Mouse (Mus musculus) heart, embryonic 13.5 days (tissue): ENCODE data around the gene Fbln7. TPM values are rescaled to one million over a fixed set of nuclear protein-coding genes. Genes with fewer than 3 reads are reported as not detected.

Experiments
- ATAC-seq: fragments of 200-750 bp; cut with Nextera tagmentation; 2 replicates; pipeline ENCODE4 v1.8.0; 2017; ENCODE audit warnings: moderate TSS enrichment; ENCODE audit not compliant: insufficient number of reproducible peaks, low FRiP score, low TSS enrichment; ENCODE audit errors: extremely low read depth
- H3K27ac ChIP-seq: fragments of 300-500 bp; sonication (generic); replicated peaks from 2 replicates; pipeline ENCODE4 v1.5.1; 2015; ENCODE audit warnings: moderate library complexity, mild to moderate bottlenecking, inconsistent platforms
- H3K27me3 ChIP-seq: fragments of 300-500 bp; sonication (generic); replicated peaks from 2 replicates; pipeline ENCODE4 v1.6.1; 2015; ENCODE audit warnings: mild to moderate bottlenecking, inconsistent platforms
- H3K36me3 ChIP-seq: fragments of 300-500 bp; sonication (generic); 2 replicates; pipeline ENCODE4 v1.6.1; 2015; ENCODE audit warnings: mild to moderate bottlenecking, inconsistent platforms
- H3K4me1 ChIP-seq: fragments of 300-500 bp; sonication (generic); 2 replicates; pipeline ENCODE4 v1.6.1; 2015; ENCODE audit warnings: inconsistent platforms
- H3K4me2 ChIP-seq: fragments of 300-500 bp; sonication (generic); 2 replicates; pipeline ENCODE4 v1.6.1; 2015; ENCODE audit warnings: inconsistent platforms, mild to moderate bottlenecking, moderate library complexity
- H3K4me3 ChIP-seq: fragments of 300-500 bp; sonication (generic); 2 replicates; pipeline ENCODE4 v1.5.1; 2015; ENCODE audit warnings: moderate library complexity, mild to moderate bottlenecking, inconsistent platforms
- H3K9ac ChIP-seq: fragments of 300-500 bp; sonication (generic); 2 replicates; pipeline ENCODE4 v1.6.1; 2015; ENCODE audit warnings: inconsistent platforms, mild to moderate bottlenecking, moderate library complexity
- H3K9me3 ChIP-seq: fragments of 300-500 bp; sonication (generic); 2 replicates; pipeline ENCODE4 v1.6.1; 2016; ENCODE audit warnings: inconsistent platforms
- WGBS: fragments of 180-500 bp; shearing (Covaris S2); methylation state at CpG from one replicate; pipeline ENCODE4 v1.1.7; 2015; ENCODE audit warnings: mixed read lengths; 5-methylcytosine and 5-hydroxymethylcytosine counted together
- polyA plus RNA-seq: library from polyadenylated mRNA; unstranded; fragments of >200 nt; fragmentation: Nextera tagmentation; extraction: Ambion mirVana; gene quantifications from 2 replicates; pipeline ENCODE4 v1.2.1, GENCODE M21; 2015

Gene Fbln7
- polyA plus RNA-seq, 1 experiment from 2014 or later, result 1.8 TPM

DNA sequence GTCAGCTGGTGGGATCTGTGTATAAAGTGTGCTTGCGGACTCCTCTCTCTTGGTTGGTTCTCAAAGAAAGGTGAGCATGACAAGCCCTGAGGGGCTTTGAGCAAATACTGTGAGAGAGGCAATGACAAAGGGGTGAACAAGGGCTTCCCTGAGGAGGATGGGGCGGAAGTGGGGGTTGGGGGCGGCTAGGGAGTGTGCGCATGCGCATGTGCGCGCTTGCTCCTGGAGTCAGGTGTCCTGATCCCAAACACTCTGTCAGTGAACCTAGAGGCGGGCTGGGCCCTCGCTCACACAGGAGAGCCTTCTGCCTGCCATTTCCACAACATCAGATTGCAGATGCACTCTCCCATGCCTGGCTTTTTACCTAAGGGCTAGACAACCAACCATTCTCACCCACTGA lies 9.5 kb downstream of the Fbln7 start:
- no peak for ATAC-seq
- no peaks in the 10 kb centered on the region for H3K27me3 ChIP-seq
- 88% methylated on average over 9 of the region's 9 CpGs for WGBS

DNA sequence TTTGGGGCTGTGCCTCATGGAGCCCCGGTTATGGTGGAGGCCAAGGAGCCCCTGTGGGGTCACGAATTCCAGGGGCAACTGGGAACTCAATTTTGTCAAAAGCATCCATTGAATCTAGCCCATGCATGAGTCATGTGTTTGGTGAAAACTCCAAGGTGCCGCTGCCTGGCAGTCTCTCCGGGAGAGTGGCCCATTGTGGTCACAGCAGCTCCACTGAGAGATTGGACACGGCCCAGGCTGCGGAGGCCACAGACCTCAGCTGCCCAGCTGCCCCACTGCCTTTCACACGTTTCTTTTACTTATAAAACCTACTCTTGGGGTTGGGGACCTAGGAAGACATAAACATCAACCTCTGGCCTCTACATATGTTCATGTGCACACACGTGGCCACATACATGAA lies 12.7 kb downstream of the Fbln7 start:
- ATAC-seq, result no peak
- WGBS, result 72% methylated on average over 8 of the region's 8 CpGs
- H3K36me3 ChIP-seq, result no peaks in the 10 kb centered on the region
- H3K4me1 ChIP-seq, result no peaks in the 10 kb centered on the region
- no peak overlapping the region for H3K4me2 ChIP-seq
- no peaks in the 10 kb centered on the region for H3K9me3 ChIP-seq
- no peak overlapping the region for H3K9ac ChIP-seq
- no peak overlapping the region for H3K4me3 ChIP-seq
- H3K27me3 ChIP-seq, result no peaks in the 10 kb centered on the region
- no peak overlapping the region for H3K27ac ChIP-seq

More for the DNA sequence above, 9.5 kb downstream of the Fbln7 start:
- Histone ChIP-seq H3K9me3 (no peaks in the 10 kb centered on the region), H3K9ac (no peak overlapping the region), H3K36me3 (no peaks in the 10 kb centered on the region), H3K4me2 (no peak overlapping the region), H3K4me1 (peaks cover 4% of the 10 kb centered on the region; the same call in 1 of the 2 replicates), H3K27ac (no peak overlapping the region), H3K4me3 (no peak overlapping the region)

DNA sequence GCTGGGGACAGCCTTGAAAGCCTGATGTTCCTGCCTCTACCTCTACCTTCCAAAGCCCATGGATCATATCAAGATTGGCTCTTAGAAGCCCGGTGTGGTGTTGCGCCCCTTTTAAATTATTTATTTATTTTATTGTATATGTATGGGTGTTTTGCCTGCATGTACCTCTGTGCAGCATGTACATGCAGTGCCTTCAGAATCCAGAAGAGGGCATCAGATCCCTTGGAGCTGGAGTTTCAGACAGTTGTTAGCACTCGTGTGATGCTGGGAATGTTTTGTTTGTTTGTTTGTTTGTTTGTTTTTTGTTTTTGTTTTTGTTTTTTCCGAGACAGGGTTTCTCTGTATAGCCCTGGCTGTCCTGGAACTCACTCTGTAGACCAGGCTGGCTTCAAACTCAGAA lies 18.5 kb downstream of the Fbln7 start:
- no peak for ATAC-seq
- H3K4me1 ChIP-seq, result no peaks in the 10 kb centered on the region

DNA sequence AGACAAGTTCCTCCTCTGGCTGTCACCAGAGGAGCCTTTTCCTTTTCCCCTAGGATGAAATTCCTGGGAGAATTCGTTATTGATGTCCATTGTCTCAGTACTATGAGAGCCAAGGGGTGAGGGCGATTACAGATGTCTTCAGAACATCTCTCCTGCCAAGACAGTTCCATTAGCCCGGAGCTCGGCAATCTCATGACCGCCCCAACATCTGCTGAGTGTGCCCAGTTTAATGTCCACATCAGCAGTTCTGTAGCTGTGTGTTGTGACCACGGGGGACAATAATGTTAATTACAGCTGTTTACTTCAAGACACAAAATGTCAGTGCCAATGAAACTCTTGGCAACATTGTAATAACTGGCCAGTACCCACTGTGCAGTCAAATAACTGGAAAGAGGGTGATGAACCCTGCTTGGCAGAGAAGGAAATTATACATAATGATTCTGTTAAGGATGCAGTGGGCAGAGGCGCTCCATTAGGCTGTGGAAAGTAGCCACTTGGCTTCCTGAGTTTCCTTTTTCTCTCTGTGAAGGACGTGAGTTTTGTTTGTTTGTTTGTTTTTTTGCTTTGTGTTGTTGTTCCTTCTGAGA lies 22.5 kb downstream of the Fbln7 start:
- Histone ChIP-seq H3K27ac (no peak overlapping the region), H3K9me3 (no peaks in the 10 kb centered on the region)
- no peak for ATAC-seq

More for the DNA sequence above, 18.5 kb downstream of the Fbln7 start:
- H3K27me3 ChIP-seq, result no peaks in the 10 kb centered on the region
- 55% methylated on average over 4 of the region's 4 CpGs for WGBS
- H3K4me2 ChIP-seq, result no peak overlapping the region
- H3K9me3 ChIP-seq, result no peaks in the 10 kb centered on the region
- no peak overlapping the region for H3K4me3 ChIP-seq
- no peak overlapping the region for H3K27ac ChIP-seq
- no peak overlapping the region for H3K9ac ChIP-seq
- no peaks in the 10 kb centered on the region for H3K36me3 ChIP-seq

DNA sequence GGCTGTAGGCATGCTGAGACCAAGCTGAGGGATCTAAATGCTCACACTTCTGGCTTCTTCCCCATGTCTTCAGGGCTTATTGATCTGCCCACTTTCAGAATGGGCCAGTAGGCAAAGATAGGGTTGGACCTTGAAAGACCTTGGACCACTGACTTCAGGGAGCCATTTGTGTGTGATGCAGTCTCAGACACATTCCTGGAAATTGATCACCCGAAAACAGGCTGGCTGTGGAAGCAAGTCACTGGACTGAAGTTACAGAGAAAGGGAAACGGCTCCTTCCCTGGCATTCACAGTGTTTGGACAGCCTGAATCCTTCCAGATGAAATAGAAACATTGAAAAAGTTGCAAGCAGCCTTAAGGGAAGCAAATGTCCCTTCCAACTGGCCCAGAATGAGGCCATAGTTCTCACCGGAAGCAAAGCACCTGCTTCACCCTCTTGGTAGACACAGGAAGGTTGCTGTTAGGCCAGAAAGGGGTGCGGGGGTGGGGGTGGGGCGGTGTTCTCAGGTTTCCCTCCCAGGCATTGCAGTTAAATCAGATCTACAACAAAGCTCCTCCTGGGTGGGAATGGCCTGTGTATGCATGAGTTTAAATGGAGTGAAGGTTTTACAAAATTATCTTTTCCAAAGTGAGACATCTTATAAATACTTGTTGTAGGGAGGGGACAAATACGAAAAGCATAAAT lies 25.2 kb downstream of the Fbln7 start:
- Histone ChIP-seq H3K4me2 (no peak overlapping the region), H3K27me3 (peaks cover 15% of the 10 kb centered on the region; the same call in 1 of the 2 replicates), H3K9me3 (peaks cover 3% of the 10 kb centered on the region; the same call in 1 of the 2 replicates), H3K27ac (no peak overlapping the region), H3K4me3 (no peak overlapping the region), H3K36me3 (no peaks in the 10 kb centered on the region), H3K9ac (no peak overlapping the region), H3K4me1 (peaks cover 9% of the 10 kb centered on the region)
- ATAC-seq, result no peak
- WGBS, result 61% methylated on average over 6 of the region's 6 CpGs

More for the DNA sequence above, 22.5 kb downstream of the Fbln7 start:
- WGBS, result 76% methylated on average over 8 of the region's 8 CpGs
- Histone ChIP-seq H3K9ac (no peak overlapping the region), H3K36me3 (no peaks in the 10 kb centered on the region), H3K27me3 (no peaks in the 10 kb centered on the region), H3K4me3 (no peak overlapping the region), H3K4me1 (peaks cover 6% of the 10 kb centered on the region), H3K4me2 (no peak overlapping the region)

DNA sequence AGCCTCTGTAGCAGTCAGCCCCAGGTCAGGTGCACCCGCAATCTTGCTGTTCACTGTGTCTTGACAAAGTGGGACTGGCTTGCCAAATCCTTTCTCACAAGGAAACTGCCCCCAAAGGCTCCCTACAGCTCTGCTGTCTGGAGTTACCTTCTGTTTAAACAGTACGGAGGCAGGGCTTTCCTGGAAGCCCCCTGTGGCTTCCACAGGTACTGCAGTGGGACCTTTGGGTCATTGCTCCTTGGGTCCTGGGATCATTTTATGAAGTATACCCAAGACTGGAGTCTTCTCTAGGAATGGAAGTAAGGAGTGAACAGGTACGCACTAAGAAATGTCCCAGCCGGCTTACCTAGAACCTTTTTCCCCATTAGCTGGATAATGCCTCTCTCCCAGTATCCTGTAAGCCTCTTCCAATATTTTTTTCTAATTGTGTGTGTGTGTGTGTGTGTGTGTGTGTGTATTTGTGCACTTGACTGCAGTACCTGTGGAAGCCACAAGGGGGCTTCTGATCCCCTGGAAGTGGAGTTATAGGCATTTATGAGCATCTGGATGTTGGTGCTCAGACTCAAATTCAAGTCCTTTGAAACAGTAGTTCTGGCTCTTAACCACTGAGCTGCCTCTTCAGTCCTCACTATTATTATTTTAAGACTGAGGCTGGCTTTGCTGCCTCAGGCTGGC lies 28.0 kb downstream of the Fbln7 start:
- no peak for ATAC-seq
- peaks cover 23% of the 10 kb centered on the region; the same call in 1 of the 2 replicates for H3K27me3 ChIP-seq
- peaks cover 9% of the 10 kb centered on the region for H3K4me1 ChIP-seq
- H3K27ac ChIP-seq, result no peak overlapping the region
- no peak overlapping the region for H3K4me2 ChIP-seq
- 85% methylated on average over 4 of the region's 4 CpGs for WGBS
- no peak overlapping the region for H3K9ac ChIP-seq
- no peaks in the 10 kb centered on the region for H3K36me3 ChIP-seq
- H3K4me3 ChIP-seq, result no peak overlapping the region
- peaks cover 3% of the 10 kb centered on the region; the same call in 1 of the 2 replicates for H3K9me3 ChIP-seq

DNA sequence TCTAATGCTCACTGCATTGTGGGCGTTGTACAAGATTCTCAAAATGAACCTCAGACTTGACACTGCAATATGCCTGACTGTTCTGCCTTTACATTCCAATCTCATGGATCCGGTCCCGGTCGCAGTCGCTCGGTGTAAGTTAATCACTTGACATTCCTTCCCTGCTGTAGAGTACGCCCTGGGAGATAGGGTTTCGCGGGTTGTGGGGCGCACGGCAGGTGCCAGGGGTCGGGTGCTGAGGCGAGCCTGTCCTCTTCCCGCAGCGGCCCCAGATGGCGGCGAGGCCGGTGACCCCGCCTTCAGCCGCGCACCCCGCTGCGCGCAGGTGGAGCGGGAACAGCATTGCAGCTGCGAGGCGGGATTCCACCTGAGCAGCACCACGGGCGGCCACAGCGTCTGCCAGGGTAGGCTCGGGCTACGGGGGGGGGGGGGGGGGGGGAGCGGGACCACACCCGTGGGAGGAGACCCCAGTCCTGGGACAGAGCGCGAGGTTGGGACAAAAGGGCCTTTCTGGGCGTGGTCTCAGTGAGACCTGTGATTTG lies 29.5 kb downstream of the Fbln7 start:
- Histone ChIP-seq H3K27me3 (peaks cover 23% of the 10 kb centered on the region; the same call in 1 of the 2 replicates), H3K9me3 (peaks cover 3% of the 10 kb centered on the region; the same call in 1 of the 2 replicates), H3K27ac (no peak overlapping the region), H3K9ac (peak overlapping the region; percentile 71), H3K36me3 (no peaks in the 10 kb centered on the region), H3K4me2 (peak overlapping the region; percentile 75), H3K4me3 (peak overlapping the region; percentile 50), H3K4me1 (peaks cover 9% of the 10 kb centered on the region)
- ATAC-seq, result no peak
- 4% methylated on average over 25 of the region's 37 CpGs for WGBS

DNA sequence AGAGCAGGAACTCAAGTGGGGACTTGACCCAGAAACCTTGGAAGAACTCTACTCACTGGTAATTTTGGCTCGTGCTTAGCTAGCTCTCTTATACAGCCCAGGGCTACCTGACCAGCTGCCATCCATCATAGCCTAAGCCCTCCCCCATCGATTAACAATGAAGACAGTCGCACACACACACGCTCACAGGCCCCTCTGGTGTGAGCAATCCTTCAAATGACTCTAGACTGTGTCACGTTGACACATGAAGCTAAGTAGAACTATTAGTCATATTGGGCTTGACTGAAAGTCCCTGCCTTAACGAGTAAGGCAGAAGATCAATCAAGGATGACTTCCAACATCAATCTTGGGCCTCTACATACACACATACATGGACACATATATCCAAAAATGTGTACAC lies 40.1 kb downstream of the Fbln7 start:
- no peak overlapping the region for H3K9ac ChIP-seq
- peaks cover 7% of the 10 kb centered on the region; the same call in 1 of the 2 replicates for H3K9me3 ChIP-seq
- no peaks in the 10 kb centered on the region for H3K4me1 ChIP-seq
- H3K27ac ChIP-seq, result no peak overlapping the region
- no peak overlapping the region for H3K4me3 ChIP-seq
- H3K4me2 ChIP-seq, result no peak overlapping the region
- WGBS, result 72% methylated on average over 6 of the region's 6 CpGs
- no peaks in the 10 kb centered on the region for H3K27me3 ChIP-seq
- no peaks in the 10 kb centered on the region for H3K36me3 ChIP-seq
- ATAC-seq, result no peak

DNA sequence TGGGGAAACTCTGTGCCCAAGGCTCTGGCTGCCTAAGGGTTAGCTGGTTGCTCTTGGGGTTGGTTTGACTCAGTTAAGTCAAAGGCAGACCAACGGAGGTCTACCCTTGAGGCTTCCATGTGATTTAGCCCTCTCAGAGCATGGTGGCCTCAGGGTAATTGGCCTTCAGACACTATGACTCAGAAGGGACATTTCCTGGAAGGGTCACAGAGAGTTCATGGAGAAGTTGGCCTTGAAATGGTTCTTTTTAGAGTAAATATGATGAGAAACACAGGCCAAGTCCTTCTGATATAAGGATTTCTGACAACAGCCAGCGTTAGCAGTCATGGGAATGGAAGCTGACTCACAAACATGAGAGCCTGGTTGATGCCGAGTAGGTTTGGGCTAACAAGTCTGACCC lies 40.9 kb downstream of the Fbln7 start:
- no peaks in the 10 kb centered on the region for H3K27me3 ChIP-seq
- peaks cover 7% of the 10 kb centered on the region; the same call in 1 of the 2 replicates for H3K9me3 ChIP-seq
- no peak overlapping the region for H3K27ac ChIP-seq
- ATAC-seq, result no peak
- WGBS, result 70% methylated on average over 3 of the region's 3 CpGs
- H3K4me1 ChIP-seq, result no peaks in the 10 kb centered on the region
- H3K36me3 ChIP-seq, result no peaks in the 10 kb centered on the region
- no peak overlapping the region for H3K9ac ChIP-seq
- no peak overlapping the region for H3K4me3 ChIP-seq
- H3K4me2 ChIP-seq, result no peak overlapping the region

DNA sequence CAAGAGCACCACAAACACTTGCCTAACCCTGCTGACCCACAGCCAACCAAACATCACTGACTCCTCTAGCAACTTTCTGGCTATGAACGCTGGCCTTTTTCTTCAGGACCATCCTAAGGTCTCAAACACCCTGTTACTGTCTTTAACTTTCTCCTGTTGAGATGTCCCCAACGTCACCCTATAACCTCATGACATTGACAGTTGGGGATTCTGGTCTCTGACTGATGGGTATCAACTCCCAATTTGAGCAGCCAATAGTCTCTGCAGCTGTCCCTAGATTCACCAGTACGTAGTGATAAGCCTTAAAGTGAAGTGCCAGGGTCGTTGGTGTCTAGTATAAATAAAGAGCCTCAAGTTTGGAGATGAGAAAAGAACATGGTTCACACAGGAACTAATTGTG lies 52.2 kb downstream of the Fbln7 start:
- H3K27ac ChIP-seq, result no peak overlapping the region
- 69% methylated on average over 4 of the region's 4 CpGs for WGBS
- H3K9ac ChIP-seq, result no peak overlapping the region
- H3K27me3 ChIP-seq, result no peaks in the 10 kb centered on the region
- no peak overlapping the region for H3K4me3 ChIP-seq
- H3K4me2 ChIP-seq, result no peak overlapping the region
- ATAC-seq, result no peak
- H3K36me3 ChIP-seq, result no peaks in the 10 kb centered on the region
- no peaks in the 10 kb centered on the region for H3K4me1 ChIP-seq
- H3K9me3 ChIP-seq, result no peaks in the 10 kb centered on the region

DNA sequence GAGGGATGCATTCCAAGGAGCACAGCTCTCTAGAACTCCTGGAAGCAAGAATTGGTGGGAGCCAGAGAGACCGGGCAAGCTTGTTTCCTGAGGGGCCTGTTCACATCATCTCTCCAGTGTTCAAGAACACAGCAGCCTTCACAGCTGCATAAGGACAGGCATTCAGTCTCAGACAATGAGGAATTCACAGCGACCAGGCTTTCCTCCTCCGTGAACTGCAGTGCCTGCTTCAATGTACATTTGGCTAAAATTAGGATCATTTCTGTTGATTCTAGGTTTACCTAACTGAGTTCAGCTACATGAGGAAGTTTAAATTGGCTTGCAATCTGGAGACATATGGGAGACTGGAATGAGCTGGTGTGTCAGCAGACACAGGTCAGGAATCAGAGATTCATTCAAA lies 53.7 kb downstream of the Fbln7 start:
- H3K9ac ChIP-seq, result no peak overlapping the region
- ATAC-seq, result no peak
- no peak overlapping the region for H3K4me2 ChIP-seq
- H3K27me3 ChIP-seq, result no peaks in the 10 kb centered on the region
- H3K27ac ChIP-seq, result no peak overlapping the region
- WGBS, result 57% methylated on average over 3 of the region's 3 CpGs
- H3K9me3 ChIP-seq, result no peaks in the 10 kb centered on the region
- no peak overlapping the region for H3K4me3 ChIP-seq
- no peaks in the 10 kb centered on the region for H3K36me3 ChIP-seq
- no peaks in the 10 kb centered on the region for H3K4me1 ChIP-seq
